Comparison of ENCODE assay signal across 8 mouse cellular contexts in genomic region chr17:12990567-12991145, GRCm38 (mm10). TPM values are rescaled to one million over a fixed set of nuclear protein-coding genes. Genes with fewer than 3 reads are reported as not detected.
DNase-seq lines count a peak whose midpoint lies in the region; ATAC-seq lines count a peak whose summit lies in the region.

No protein-coding gene starts in this region.

- peaks cover 15% of the 10 kb centered on the region for H3K4me1 ChIP-seq in kidney, embryonic 15.5 days
- H3K4me1 ChIP-seq in hindbrain, embryonic 14.5 days (replicated peaks; ENCODE audit: control insufficient read depth, insufficient read depth, low read length) = peaks cover 10% of the 10 kb centered on the region
- peaks cover 25% of the 10 kb centered on the region for H3K4me1 ChIP-seq in midbrain, embryonic 15.5 days

- H3K4me3 ChIP-seq in kidney, embryonic 15.5 days (replicated peaks) = peak overlapping the region; percentile 93
- H3K4me3 ChIP-seq in hindbrain, embryonic 14.5 days (replicated peaks; ENCODE audit: low read length) = peak overlapping the region; percentile 95
- H3K4me3 ChIP-seq in midbrain, embryonic 15.5 days = peak overlapping the region; percentile 84

- peak overlapping the region; percentile 100 for H3K9ac ChIP-seq in kidney, embryonic 15.5 days
- peak overlapping the region; percentile 99 for H3K9ac ChIP-seq in hindbrain, embryonic 14.5 days
- peak overlapping the region; percentile 98; the same call in 1 of the 2 replicates for H3K9ac ChIP-seq in midbrain, embryonic 15.5 days

- WGBS in kidney, embryonic 15.5 days = 50% methylated on average over 8 of the region's 8 CpGs
- 63% methylated on average over 8 of the region's 8 CpGs for WGBS in hindbrain, embryonic 14.5 days
- WGBS in midbrain, embryonic 15.5 days = 57% methylated on average over 8 of the region's 8 CpGs

- ATAC-seq in kidney, embryonic 15.5 days (replicated peaks; ENCODE audit: low FRiP score) = no peak
- ATAC-seq in hindbrain, embryonic 14.5 days (ENCODE audit: low FRiP score) = no peak
- no peak for ATAC-seq in midbrain, embryonic 15.5 days (replicated peaks)
- ATAC-seq in granulocyte monocyte progenitor cell, adult 5-6 weeks (replicated peaks; ENCODE audit: poor library complexity, severe bottlenecking) = no peak

- no peak for DNase-seq in kidney, adult 18-20 months
- DNase-seq in R1 (ENCODE audit: low read depth, low spot score) = peak; percentile 19
- DNase-seq in hindbrain, embryonic 14.5 days (ENCODE audit: low spot score) = no peak
- DNase-seq in T-cell, adult 2 months (ENCODE audit: low spot score) = no peak
- no peak for DNase-seq in embryo, embryonic 9.5 days (ENCODE audit: extremely low spot score)

- peak overlapping the region; percentile 99 for H3K27ac ChIP-seq in kidney, embryonic 15.5 days
- H3K27ac ChIP-seq in hindbrain, embryonic 14.5 days = 0 out of 2 replicates have a peak overlapping the region, but pooled peaks have one; percentile 99
- H3K27ac ChIP-seq in midbrain, embryonic 15.5 days = no peak overlapping the region

- no peaks in the 10 kb centered on the region for H3K27me3 ChIP-seq in kidney, embryonic 15.5 days
- no peaks in the 10 kb centered on the region for H3K27me3 ChIP-seq in hindbrain, embryonic 14.5 days (ENCODE audit: control insufficient read depth, insufficient read depth, low read length)
- H3K27me3 ChIP-seq in midbrain, embryonic 15.5 days (replicated peaks) = no peaks in the 10 kb centered on the region

- H3K36me3 ChIP-seq in kidney, embryonic 15.5 days = peaks cover 17% of the 10 kb centered on the region
- no peaks in the 10 kb centered on the region; the same call in 1 of the 2 replicates for H3K36me3 ChIP-seq in hindbrain, embryonic 14.5 days (replicated peaks; ENCODE audit: control insufficient read depth, insufficient read depth)
- no peaks in the 10 kb centered on the region for H3K36me3 ChIP-seq in midbrain, embryonic 15.5 days (replicated peaks)

- peak overlapping the region; percentile 66 for H3K4me2 ChIP-seq in kidney, embryonic 15.5 days
- peak overlapping the region; percentile 94 for H3K4me2 ChIP-seq in hindbrain, embryonic 14.5 days (replicated peaks)
- peak overlapping the region; percentile 65 for H3K4me2 ChIP-seq in midbrain, embryonic 15.5 days

- no peaks in the 10 kb centered on the region for H3K9me3 ChIP-seq in kidney, embryonic 15.5 days (replicated peaks)
- H3K9me3 ChIP-seq in hindbrain, embryonic 14.5 days (ENCODE audit: control insufficient read depth, low read length) = no peaks in the 10 kb centered on the region
- no peaks in the 10 kb centered on the region for H3K9me3 ChIP-seq in midbrain, embryonic 15.5 days

RNA-seq across cellular contexts. Expression of gene Wtap, which starts 3.3 kb away (rescaled TPM):
- polyA plus RNA-seq in kidney, embryonic 15.5 days (2015; fragmentation: Nextera tagmentation; extraction: Ambion mirVana) = 134 and 139 TPM in 2 replicates
- 120 and 123 TPM in 2 replicates for polyA plus RNA-seq in hindbrain, embryonic 14.5 days (2014; fragmentation: Nextera tagmentation; extraction: Ambion mirVana)
- 132 and 134 TPM in 2 replicates for polyA plus RNA-seq in midbrain, embryonic 15.5 days (2015; fragmentation: Nextera tagmentation; extraction: Ambion mirVana)
- total RNA-seq in granulocyte monocyte progenitor cell, adult 5-6 weeks (2014; fragmentation: Nextera tagmentation) = 82.6 and 83.4 TPM in 2 replicates
- 208 and 223 TPM in 2 replicates for total RNA-seq in granulocyte monocyte progenitor cell, adult 5-6 weeks (2017)

RNA-seq across cellular contexts. Expression of gene Sod2, which starts 16.0 kb away (rescaled TPM):
- 140 and 141 TPM in 2 replicates for polyA plus RNA-seq in kidney, embryonic 15.5 days (2015; fragmentation: Nextera tagmentation; extraction: Ambion mirVana)
- 163 and 172 TPM in 2 replicates for polyA plus RNA-seq in hindbrain, embryonic 14.5 days (2014; fragmentation: Nextera tagmentation; extraction: Ambion mirVana)
- 118 and 119 TPM in 2 replicates for polyA plus RNA-seq in midbrain, embryonic 15.5 days (2015; fragmentation: Nextera tagmentation; extraction: Ambion mirVana)
- total RNA-seq in granulocyte monocyte progenitor cell, adult 5-6 weeks (2014; fragmentation: Nextera tagmentation) = 53.7 and 64.0 TPM in 2 replicates
- total RNA-seq in granulocyte monocyte progenitor cell, adult 5-6 weeks (2017) = 79.6 and 99.7 TPM in 2 replicates

RNA-seq across cellular contexts. Expression of gene Acat2, which starts 30.1 kb away (rescaled TPM):
- 136 and 145 TPM in 2 replicates for polyA plus RNA-seq in kidney, embryonic 15.5 days (2015; fragmentation: Nextera tagmentation; extraction: Ambion mirVana)
- 216 and 283 TPM in 2 replicates for polyA plus RNA-seq in hindbrain, embryonic 14.5 days (2014; fragmentation: Nextera tagmentation; extraction: Ambion mirVana)
- 346 and 354 TPM in 2 replicates for polyA plus RNA-seq in midbrain, embryonic 15.5 days (2015; fragmentation: Nextera tagmentation; extraction: Ambion mirVana)
- total RNA-seq in granulocyte monocyte progenitor cell, adult 5-6 weeks (2014; fragmentation: Nextera tagmentation) = 21.4 and 22.9 TPM in 2 replicates
- total RNA-seq in granulocyte monocyte progenitor cell, adult 5-6 weeks (2017) = 20.6 and 21.4 TPM in 2 replicates

RNA-seq across cellular contexts. Expression of gene Acat3, which starts 50.3 kb away (rescaled TPM):
- polyA plus RNA-seq in kidney, embryonic 15.5 days (2015; fragmentation: Nextera tagmentation; extraction: Ambion mirVana) = 2.2 and 3.4 TPM in 2 replicates
- 0.52 and 1.1 TPM in 2 replicates for polyA plus RNA-seq in hindbrain, embryonic 14.5 days (2014; fragmentation: Nextera tagmentation; extraction: Ambion mirVana)
- 1.2 and 1.9 TPM in 2 replicates for polyA plus RNA-seq in midbrain, embryonic 15.5 days (2015; fragmentation: Nextera tagmentation; extraction: Ambion mirVana)
- total RNA-seq in granulocyte monocyte progenitor cell, adult 5-6 weeks (2014; fragmentation: Nextera tagmentation) = not detected in 2 replicates
- total RNA-seq in granulocyte monocyte progenitor cell, adult 5-6 weeks (2017) = 1.1 and 1.2 TPM in 2 replicates
